Mouse (Mus musculus): Measurements from ENCODE around the gene Fam57b. TPM values are rescaled to one million over a fixed set of nuclear protein-coding genes. Genes with fewer than 3 reads are reported as not detected.

Gene Fam57b
- polyA plus RNA-seq, 1 experiment = 0.35 TPM

DNA sequence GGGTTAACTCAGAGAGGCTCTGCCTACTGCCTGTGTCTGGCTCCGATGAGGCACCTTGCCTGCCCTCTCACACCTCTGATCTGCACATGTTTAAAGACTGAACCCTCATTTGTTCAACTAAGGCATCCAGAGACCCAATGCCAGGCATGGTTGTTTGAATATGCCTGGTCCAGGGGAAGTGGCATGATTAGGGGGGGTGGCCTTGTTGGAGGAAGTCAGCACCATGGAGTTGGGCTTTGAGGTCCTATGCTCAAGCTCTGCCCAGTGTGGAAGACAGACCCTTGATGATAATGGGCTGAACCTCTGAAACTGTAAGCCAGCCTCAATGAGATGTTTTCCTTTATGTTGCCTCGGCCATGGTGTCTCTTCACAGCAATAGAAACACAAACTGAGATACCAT lies 24.1 kb upstream of the Fam57b start:
- TF ChIP-seq GATA1 (IDR thresholded peaks at IDR 0.05; ENCODE audit: low read length) = no peak

DNA sequence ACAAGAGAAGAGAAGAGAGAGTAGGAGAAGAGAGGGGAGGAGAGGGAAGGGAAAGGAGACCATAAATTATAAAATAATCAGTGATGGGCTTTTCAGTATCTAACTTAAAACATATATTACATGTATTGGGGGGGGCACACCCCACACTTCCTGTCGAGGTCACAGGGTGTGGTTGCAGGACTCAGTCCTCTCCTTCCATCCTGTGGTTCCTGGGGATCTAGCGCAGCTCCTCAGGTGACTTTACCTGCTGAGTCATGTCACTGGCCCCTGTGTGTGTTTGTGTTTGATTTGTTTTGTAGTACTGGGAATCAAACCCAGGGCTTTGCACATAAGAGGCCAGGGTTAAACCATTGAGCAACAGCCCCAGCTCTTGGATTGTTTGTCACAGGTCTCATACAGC lies 23.0 kb upstream of the Fam57b start:
- no peak for TF ChIP-seq GATA1 (IDR thresholded peaks at IDR 0.05; ENCODE audit: low read length)

DNA sequence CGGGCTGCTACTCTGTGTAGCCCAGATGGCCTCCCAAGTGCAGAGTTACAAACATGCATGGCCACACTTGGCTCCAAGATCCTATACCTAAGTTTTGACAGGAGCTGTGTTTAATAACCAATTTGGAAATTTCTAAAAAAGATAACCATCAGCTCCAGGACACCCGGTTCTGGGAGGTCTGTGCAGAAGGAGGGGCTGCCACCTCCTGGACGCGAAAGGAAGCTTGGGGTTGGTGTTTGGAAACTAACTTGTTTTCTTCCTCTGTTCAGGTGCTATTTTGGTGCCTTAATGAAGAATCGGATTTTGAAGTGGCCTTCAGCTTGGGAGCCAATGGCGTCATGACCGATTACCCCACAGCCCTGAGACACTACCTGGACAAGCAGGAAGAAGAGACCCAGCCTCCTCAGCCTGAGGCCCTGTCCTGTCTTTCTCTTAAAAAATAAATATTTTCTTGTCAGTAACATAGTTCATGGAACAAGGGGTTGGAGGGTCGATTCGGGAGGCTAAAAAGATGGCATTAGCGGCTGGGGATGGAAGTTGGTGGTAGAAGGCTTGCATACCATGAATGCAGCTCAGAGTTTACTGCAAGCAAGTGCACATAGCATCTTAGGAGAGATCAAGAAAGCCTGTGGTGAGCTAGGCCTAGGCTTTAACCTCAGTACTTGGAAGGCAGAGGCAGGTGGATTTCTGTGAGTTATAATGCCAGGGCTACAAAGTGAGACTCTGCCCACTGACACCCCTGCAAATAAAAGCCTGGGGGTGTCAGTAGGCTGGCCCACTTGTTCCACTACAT lies 22.1 kb upstream of the Fam57b start:
- TF ChIP-seq GATA1 (IDR thresholded peaks at IDR 0.05; ENCODE audit: low read length) = no peak

DNA sequence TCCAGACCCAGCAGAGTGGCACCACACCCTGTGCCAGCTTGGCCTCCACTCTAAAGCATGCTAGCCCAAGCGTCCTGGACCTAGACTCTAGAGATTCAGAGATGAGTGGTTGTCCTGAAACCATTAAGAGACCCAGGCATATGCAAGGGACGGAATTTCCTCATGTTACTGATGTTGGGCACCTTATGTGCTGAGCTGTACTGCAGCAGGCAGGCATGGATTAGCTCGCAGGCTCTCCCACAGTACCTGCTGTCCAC lies 21.6 kb upstream of the Fam57b start:
- TF ChIP-seq GATA1 (IDR thresholded peaks at IDR 0.05; ENCODE audit: low read length) = no peak

DNA sequence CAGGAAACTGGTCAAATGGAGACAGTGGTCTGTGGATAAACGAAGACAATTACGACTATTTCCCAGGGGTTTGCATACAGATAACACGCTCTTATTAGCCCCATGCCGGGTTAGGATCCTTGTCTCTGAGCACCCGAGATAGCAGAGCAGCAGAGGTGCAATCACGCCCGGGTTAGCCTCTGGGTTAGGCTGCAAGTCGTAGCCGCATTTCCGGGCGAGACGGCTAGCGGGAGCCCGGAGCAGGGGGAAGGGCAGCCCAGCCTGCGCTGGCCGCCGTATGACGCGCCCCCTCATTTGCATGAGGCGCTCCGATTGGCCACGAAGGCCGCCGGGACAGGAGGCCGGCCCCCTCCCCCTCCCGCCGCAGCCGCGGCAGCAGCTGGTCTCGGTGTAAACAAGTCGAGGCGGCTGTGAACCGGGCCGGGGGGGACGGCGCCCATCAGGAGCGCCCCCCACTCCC lies 20.8 kb upstream of the Fam57b start, which contains the start of gene Ypel3:
Gene Ypel3 (plus strand): TSS at position 358 of the 460 bp plus-strand sequence.
- TF ChIP-seq GATA1 (IDR thresholded peaks at IDR 0.05; ENCODE audit: low read length) = peak; percentile 61

DNA sequence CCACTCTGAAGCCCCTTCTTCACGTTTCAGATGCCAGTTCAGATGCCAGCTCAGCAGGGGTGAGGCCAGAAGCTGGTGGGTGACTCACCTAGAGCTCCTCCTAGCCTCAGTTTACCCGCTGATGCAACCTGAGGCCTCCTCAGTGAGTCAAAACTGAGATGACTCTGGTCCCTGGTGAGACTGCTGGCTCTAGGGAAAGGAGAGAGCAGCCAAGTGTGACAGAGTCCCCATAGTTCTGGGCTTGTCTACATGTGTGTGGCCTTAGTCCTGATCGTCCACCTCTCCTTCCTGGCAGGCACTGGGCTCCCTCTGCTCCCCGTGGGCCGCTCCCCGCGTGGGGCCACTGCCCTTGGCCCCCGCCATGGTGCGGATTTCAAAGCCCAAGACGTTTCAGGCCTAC lies 20.0 kb upstream of the Fam57b start:
- TF ChIP-seq GATA1 (IDR thresholded peaks at IDR 0.05; ENCODE audit: low read length) = no peak

DNA sequence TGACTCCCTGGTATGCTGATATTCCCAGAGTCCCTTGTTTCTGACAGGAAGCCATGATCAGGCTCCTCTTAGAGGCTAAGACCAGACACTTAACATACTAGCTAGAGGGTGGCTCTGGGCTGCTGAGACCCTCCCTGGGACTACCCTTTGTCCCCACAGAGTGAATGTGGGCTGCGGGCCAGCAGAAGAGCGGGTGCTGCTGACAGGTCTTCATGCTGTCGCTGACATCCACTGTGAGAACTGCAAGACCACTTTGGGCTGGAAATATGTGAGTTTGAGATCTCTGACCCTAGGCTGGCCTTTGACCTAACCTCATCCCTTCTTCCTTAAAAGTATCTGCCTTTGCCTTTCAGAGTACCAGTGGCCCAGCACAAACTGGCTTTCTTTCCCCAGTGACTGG lies 19.3 kb upstream of the Fam57b start:
- TF ChIP-seq GATA1 (IDR thresholded peaks at IDR 0.05; ENCODE audit: low read length) = no peak

DNA sequence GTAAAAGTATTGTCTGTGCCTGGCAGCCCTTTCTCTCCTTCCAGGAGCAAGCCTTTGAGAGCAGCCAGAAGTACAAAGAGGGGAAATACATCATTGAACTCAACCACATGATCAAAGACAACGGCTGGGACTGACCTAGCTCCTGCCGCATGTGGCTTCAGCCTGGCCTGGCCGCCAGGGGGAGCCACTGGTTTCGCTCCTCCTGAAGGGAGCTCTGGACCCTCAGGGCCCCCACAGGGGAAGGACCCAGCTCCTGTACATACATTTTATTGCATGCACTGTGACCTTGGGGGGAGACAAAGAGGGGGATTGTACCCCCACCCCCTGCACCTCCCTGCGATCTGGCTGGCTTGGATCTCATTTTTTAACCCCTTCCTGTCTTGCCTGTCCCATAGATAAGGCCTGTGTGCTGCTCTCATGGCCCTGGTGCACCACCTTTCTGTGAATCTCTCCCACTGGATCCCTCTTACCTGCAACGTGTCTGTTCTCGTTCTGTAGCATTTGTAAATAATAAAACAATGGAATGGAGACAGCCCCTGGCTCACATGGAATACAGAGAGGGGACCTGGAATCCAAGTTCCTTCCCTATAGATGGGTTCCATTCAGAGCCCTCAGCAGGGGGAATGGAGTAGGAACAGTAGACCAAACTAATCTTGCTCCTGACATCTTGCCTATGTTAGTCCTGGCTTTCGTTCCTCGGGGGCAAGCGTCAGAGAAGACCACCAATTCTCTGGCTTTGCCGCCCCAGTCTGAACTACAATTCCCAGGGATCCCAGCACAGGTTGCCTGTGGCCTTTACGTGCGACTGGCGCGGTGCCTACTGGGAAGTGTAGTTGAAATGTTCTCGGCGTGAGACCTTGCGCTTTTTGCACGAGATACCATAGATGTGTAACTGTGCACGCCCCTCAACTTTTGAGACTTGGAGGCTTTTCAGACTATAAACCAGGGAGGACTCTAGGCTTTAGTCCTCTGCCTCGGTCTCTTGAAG lies 17.2 kb upstream of the Fam57b start:
- no peak for TF ChIP-seq GATA1 (IDR thresholded peaks at IDR 0.05; ENCODE audit: low read length)

DNA sequence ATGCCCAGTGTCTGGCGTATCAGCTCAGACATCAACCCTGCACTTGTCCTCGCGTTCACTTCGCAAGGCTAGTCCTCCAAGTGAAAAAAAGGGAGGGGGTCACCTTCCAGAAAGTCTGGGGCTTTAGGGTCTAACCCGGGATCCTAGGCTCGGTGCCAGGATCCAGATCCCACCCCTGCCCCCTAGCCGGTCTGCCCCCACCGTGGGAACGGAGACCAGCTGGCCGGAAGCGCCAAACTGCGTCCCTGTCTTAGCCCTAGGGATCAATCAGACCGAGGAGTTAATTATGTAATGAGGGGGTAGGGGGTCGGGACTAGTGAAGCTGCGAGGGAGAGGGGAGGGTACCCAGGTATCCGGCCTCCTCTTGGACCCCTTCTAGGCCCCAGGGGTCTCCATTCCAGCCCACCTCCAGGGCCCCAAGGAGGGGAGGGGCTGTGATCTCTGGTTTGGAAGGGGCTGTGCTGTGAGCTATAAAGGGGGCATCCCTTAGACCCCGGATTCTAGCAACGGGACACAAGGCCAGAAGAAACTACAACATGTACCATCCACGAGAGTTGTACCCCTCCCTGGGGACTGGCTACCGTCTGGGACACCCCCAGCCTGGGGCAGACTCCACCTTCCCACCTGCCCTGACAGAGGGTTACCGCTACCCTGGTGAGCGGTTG lies 16.4 kb upstream of the Fam57b start, which contains the start of gene Tbx6:
Gene Tbx6 (plus strand): TSS at position 513 of the 665 bp plus-strand sequence.
- no peak for TF ChIP-seq GATA1 (IDR thresholded peaks at IDR 0.05; ENCODE audit: low read length)

DNA sequence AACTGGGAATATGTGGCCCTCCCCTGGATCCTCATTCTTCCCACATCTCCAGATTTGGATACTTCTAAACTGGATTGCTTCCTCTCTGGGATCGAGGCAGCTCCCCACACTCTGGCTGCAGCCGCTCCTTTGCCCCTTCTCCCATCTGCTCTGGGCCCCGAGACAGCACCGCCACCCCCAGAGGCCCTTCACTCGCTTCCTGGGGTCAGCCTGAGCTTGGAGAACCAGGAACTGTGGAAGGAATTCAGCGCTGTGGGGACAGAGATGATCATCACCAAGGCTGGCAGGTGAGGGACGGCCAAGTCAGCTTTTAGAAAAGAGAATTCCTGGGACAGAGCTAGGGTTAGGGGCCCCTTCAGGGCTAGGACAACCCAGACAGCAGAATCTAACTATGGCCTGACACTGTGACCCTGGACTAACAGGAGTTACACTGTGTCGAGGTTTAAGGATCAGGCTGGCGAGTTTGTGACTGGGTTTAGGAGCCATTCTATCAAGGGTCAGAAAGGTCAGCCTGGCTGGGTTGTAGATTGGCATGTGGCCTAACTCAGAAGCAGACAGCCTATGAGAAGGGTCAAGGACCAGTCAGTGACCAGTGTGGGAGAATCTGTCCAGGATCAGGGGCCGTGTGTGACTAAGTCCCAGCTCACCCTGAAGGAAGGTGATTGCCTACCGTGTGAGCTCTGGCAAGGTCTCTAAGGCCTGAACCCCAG lies 15.7 kb upstream of the Fam57b start:
- no peak for TF ChIP-seq GATA1 (IDR thresholded peaks at IDR 0.05; ENCODE audit: low read length)

DNA sequence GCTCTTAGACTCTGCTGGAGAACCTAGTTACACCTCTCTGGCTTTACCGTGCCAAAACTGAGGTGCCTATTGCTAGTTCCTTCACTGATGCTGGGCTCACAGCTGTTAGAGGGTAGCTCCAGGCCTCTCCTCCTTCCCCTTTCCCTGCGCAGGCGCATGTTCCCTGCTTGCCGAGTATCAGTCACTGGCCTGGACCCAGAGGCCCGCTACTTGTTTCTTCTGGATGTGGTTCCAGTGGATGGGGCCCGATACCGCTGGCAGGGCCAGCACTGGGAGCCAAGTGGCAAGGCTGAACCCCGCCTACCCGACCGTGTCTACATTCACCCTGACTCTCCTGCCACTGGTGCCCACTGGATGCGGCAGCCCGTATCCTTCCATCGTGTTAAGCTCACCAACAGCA lies 14.8 kb upstream of the Fam57b start:
- no peak for TF ChIP-seq GATA1 (IDR thresholded peaks at IDR 0.05; ENCODE audit: low read length)

DNA sequence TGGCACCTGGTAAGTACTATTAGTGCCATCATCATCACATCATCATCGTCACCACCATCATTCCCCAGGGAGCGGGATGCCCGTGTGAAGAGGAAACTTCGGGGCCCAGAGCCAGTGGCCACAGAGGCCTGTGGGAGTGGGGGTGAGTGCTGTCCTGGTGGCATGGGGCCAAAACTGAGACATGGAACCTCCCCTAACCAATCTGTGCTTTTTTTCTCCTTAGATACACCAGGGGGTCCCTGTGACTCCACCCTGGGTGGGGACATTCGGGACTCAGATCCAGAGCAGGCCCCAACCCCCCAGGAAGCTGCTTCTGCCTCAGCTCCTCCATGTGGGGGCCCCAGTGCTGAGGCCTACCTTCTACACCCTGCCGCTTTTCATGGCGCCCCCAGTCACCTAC lies 13.0 kb upstream of the Fam57b start:
- TF ChIP-seq GATA1 (IDR thresholded peaks at IDR 0.05; ENCODE audit: low read length) = no peak

DNA sequence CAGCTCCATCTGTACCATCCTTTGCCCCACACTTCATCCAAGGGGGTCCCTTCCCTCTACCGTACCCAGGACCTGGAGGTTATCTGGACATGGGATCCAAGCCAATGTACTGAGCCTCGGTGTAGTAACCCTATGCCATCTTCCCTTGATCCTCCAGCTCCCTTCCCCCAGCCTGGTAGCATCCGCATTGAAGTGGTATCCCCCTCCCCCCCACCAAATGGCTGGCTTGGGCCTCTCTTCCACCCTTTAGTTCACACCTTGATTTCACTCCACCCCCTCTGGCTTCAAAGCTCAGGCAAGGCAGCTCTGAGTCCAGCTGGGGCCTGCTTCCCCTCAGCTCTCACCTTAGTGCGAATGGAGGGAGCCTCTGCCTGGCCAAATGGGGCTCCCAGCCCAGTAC lies 12.4 kb upstream of the Fam57b start:
- no peak for TF ChIP-seq GATA1 (IDR thresholded peaks at IDR 0.05; ENCODE audit: low read length)

DNA sequence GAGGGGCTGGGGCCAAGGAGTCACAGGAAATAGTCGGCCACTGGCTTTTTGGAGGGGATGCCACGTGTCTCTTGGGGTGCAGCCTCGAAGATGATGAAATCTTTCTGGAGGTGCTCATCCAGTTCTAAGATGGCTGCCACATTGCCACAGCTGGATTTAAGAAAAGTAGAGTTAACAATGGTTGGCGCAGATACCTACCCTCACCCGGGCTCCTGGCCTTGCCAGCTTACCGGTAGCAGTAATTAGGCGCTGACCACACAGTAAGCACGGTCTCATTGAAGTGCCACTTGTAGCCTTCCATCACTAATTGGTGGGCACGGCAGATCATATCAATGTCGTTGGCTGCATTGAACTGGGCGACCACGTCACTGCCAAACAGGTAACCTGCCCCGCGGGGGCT lies 11.3 kb upstream of the Fam57b start:
- no peak for TF ChIP-seq GATA1 (IDR thresholded peaks at IDR 0.05; ENCODE audit: low read length)

DNA sequence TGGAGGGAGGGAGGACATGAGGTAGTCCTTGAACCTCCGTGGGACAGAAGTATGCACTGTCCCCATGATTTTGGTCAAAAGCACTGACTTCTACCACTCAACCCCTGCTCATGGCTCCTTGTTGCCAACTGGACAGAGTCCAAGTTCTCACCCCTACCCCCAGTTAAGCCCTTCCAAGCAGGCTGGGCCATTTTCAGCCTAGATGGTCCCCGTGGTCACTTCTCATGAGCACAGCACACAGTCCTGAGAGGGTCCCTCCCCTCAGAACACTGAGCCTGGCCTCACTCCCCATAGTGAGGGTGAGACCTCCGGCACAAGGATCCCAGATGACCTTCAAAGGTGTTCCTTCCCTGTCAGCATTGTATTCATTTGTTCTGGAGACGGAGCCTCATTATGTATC lies 8.3 kb upstream of the Fam57b start:
- TF ChIP-seq GATA1 (IDR thresholded peaks at IDR 0.05; ENCODE audit: low read length) = no peak
